Comparison of ENCODE assay signal across 24 mouse cellular contexts in genomic region chr4:59901810-59902209, GRCm38 (mm10). TPM values are rescaled to one million over a fixed set of nuclear protein-coding genes. Genes with fewer than 3 reads are reported as not detected.
DNase-seq lines count a peak whose midpoint lies in the region; ATAC-seq and TF ChIP-seq lines count a peak whose summit lies in the region.
"Had no signal": no experiment of that assay in that cellular context is flagged by ENCODE, and none has a peak within 500 bp of the region (broad histone marks: within the 10 kb centered on the region; RNA-seq: fewer than 3 reads in every experiment).

No protein-coding gene starts in this region.

- no peak for TF ChIP-seq EP300 in heart, adult 2 months (IDR thresholded peaks at IDR 0.05; ENCODE audit: insufficient read depth, low read depth, low read length)

- no peaks in the 10 kb centered on the region for H3K9me3 ChIP-seq in heart, embryonic 11.5 days (replicated peaks; ENCODE audit: control insufficient read depth, low read length)
- no peaks in the 10 kb centered on the region for H3K9me3 ChIP-seq in heart, embryonic 15.5 days (replicated peaks)
- no peaks in the 10 kb centered on the region for H3K9me3 ChIP-seq in lung, embryonic 16.5 days (ENCODE audit: control insufficient read depth, low read length)
- H3K9me3 ChIP-seq: forebrain, embryonic 13.5 days; hindbrain, embryonic 13.5 days had no signal

- no peaks in the 10 kb centered on the region for H3K27me3 ChIP-seq in heart, embryonic 11.5 days (ENCODE audit: control insufficient read depth, insufficient read depth, low read length)
- no peaks in the 10 kb centered on the region for H3K27me3 ChIP-seq in heart, adult 2 months (ENCODE audit: control insufficient read depth, insufficient read depth, low read length)
- no peaks in the 10 kb centered on the region for H3K27me3 ChIP-seq in heart, embryonic 15.5 days
- H3K27me3 ChIP-seq in lung, embryonic 16.5 days (ENCODE audit: control insufficient read depth, insufficient read depth, low read depth, low read length): no peaks in the 10 kb centered on the region
- H3K27me3 ChIP-seq: CH12.LX; forebrain, embryonic 13.5 days; hindbrain, embryonic 13.5 days; Patski had no signal

- TF ChIP-seq CTCF in heart, adult 2 months (IDR thresholded peaks at IDR 0.05): no peak

- 83% methylated on average over 6 of the region's 6 CpGs for WGBS in heart, embryonic 11.5 days (ENCODE audit: insufficient replicate concordance)
- 88% methylated on average over 6 of the region's 6 CpGs for WGBS in heart, adult 2 months
- 78% methylated on average over 6 of the region's 6 CpGs for WGBS in heart, embryonic 15.5 days
- WGBS in lung, embryonic 16.5 days: 61% methylated on average over 6 of the region's 6 CpGs

- no peak overlapping the region for H3K9ac ChIP-seq in heart, embryonic 11.5 days (ENCODE audit: low read depth, low read length)
- no peak overlapping the region for H3K9ac ChIP-seq in heart, adult 2 months (ENCODE audit: low read depth, low read length)
- no peak overlapping the region for H3K9ac ChIP-seq in heart, embryonic 15.5 days
- no peak overlapping the region for H3K9ac ChIP-seq in lung, embryonic 16.5 days (ENCODE audit: low read length)
- H3K9ac ChIP-seq: forebrain, embryonic 13.5 days; forebrain, postnatal 0 days; hindbrain, embryonic 13.5 days had no signal

- H3K36me3 ChIP-seq in heart, embryonic 11.5 days (ENCODE audit: control insufficient read depth, insufficient read depth, low read length): no peaks in the 10 kb centered on the region
- H3K36me3 ChIP-seq in heart, adult 2 months (ENCODE audit: control insufficient read depth, insufficient read depth, low read length): no peaks in the 10 kb centered on the region
- no peaks in the 10 kb centered on the region for H3K36me3 ChIP-seq in heart, embryonic 15.5 days
- H3K36me3 ChIP-seq in lung, embryonic 16.5 days (ENCODE audit: control insufficient read depth, insufficient read depth, low read length): 0 out of 2 replicates have a peak, but pooled peaks cover 4% of the 10 kb centered on the region

- H3K4me2 ChIP-seq in heart, embryonic 11.5 days: no peak overlapping the region
- H3K4me2 ChIP-seq in heart, embryonic 15.5 days: no peak overlapping the region
- no peak overlapping the region for H3K4me2 ChIP-seq in lung, embryonic 16.5 days (ENCODE audit: low read depth, low read length)
- H3K4me2 ChIP-seq: forebrain, embryonic 13.5 days; hindbrain, embryonic 13.5 days had no signal

- peaks cover 26% of the 10 kb centered on the region for H3K4me1 ChIP-seq in heart, embryonic 11.5 days (ENCODE audit: control insufficient read depth, insufficient read depth, low read length)
- H3K4me1 ChIP-seq in heart, adult 2 months (ENCODE audit: control insufficient read depth, insufficient read depth, low read length): peaks cover 6% of the 10 kb centered on the region; the same call in 1 of the 2 replicates
- H3K4me1 ChIP-seq in heart, embryonic 15.5 days (replicated peaks): peaks cover 48% of the 10 kb centered on the region
- H3K4me1 ChIP-seq in lung, embryonic 16.5 days (replicated peaks; ENCODE audit: control insufficient read depth, insufficient read depth, low read length): peaks cover 5% of the 10 kb centered on the region; the same call in 1 of the 2 replicates
- H3K4me1 ChIP-seq: forebrain, embryonic 13.5 days; hindbrain, embryonic 13.5 days had no signal

- intact Hi-C loops in heart, adult 2 months (cut with DNase I): no loop called here
- intact Hi-C loops in heart, postnatal 36 days (cut with DNase I): no loop called here

- ATAC-seq in heart, embryonic 11.5 days (replicated peaks; ENCODE audit: insufficient number of reproducible peaks, low FRiP score, low TSS enrichment): no peak
- no peak for ATAC-seq in heart, embryonic 15.5 days (replicated peaks; ENCODE audit: insufficient number of reproducible peaks, insufficient read depth, low FRiP score, low read depth)
- peak; percentile 62 for ATAC-seq in lung, embryonic 16.5 days (ENCODE audit: low read depth)
- ATAC-seq: activated CD4-positive, CD25-positive, alpha-beta regulatory T cell, adult 4 months; forebrain, embryonic 13.5 days; forebrain, postnatal 0 days; hindbrain, postnatal 0 days; Patski had no signal

- H3K27ac ChIP-seq in heart, embryonic 11.5 days (ENCODE audit: low read depth, low read length): 0 out of 2 replicates have a peak overlapping the region, but pooled peaks have one; percentile 42
- no peak overlapping the region for H3K27ac ChIP-seq in heart, adult 2 months
- peak overlapping the region; percentile 48; the same call in 1 of the 2 replicates for H3K27ac ChIP-seq in heart, embryonic 15.5 days
- no peak overlapping the region; the same call in 1 of the 2 replicates for H3K27ac ChIP-seq in lung, embryonic 16.5 days (ENCODE audit: low read length)
- H3K27ac ChIP-seq: forebrain, embryonic 13.5 days; hindbrain, embryonic 13.5 days; hindbrain, postnatal 0 days had no signal

- TF ChIP-seq POLR2A in heart, adult 2 months (IDR thresholded peaks at IDR 0.05; ENCODE audit: insufficient read depth, low read depth, low read length): no peak

- no peaks in the 10 kb centered on the region for H3K79me2 ChIP-seq in heart, adult 2 months (replicated peaks; ENCODE audit: control insufficient read depth, insufficient read depth, low read length)

- no peak overlapping the region for H3K4me3 ChIP-seq in heart, embryonic 11.5 days (ENCODE audit: low read depth, low read length)
- H3K4me3 ChIP-seq in heart, adult 2 months: no peak overlapping the region
- H3K4me3 ChIP-seq in heart, embryonic 15.5 days: no peak overlapping the region
- no peak overlapping the region for H3K4me3 ChIP-seq in lung, embryonic 16.5 days (ENCODE audit: low read length)
- H3K4me3 ChIP-seq: forebrain, embryonic 13.5 days; hindbrain, embryonic 13.5 days had no signal

- DNase-seq in heart, adult 2 months: no peak
- no peak for DNase-seq in heart, postnatal 36 days
- DNase-seq in lung, postnatal 14 days: no peak
- DNase-seq: adrenal gland, postnatal 14 days; cerebellum, adult 11-12 months; cerebellum, adult 9-10 months; forebrain, postnatal 0 days; gastrocnemius, postnatal 14 days; kidney, adult 11 months had no signal

RNA-seq across cellular contexts. Expression of gene Slc46a2, which starts 13.0 kb away (rescaled TPM):
- polyA plus RNA-seq in heart, embryonic 11.5 days (2014; fragmentation: Nextera tagmentation; extraction: Ambion mirVana): 0.13 and 0.39 TPM in 2 replicates
- under 1 TPM; 0.08 to 0.50 TPM for total RNA-seq in heart, adult 2 months (2021)
- 0.78 and 0.85 TPM in 2 replicates for polyA plus RNA-seq in heart, adult 2 months (2012; rRNA removed)
- polyA plus RNA-seq in heart, embryonic 15.5 days (2015; fragmentation: Nextera tagmentation; extraction: Ambion mirVana): 1.2 and 14.3 TPM in 2 replicates
- total RNA-seq in heart, postnatal 36 days (2021): under 1 TPM in 1 of 2 experiments, not detected in 1; 0.16 TPM
- polyA plus RNA-seq in lung, embryonic 16.5 days (2015; fragmentation: Nextera tagmentation; extraction: Ambion mirVana): 1.1 and 2.5 TPM in 2 replicates
- total RNA-seq: adrenal gland, adult 18-20 months; adrenal gland, postnatal 14 days; CH12.LX; forebrain, postnatal 0 days; gastrocnemius, adult 18-20 months; gastrocnemius, postnatal 14 days; hematopoietic stem cell, adult 5-6 weeks; hindbrain, postnatal 0 days had no signal
- polyA plus RNA-seq: cortical plate, adult 2 months; forebrain, embryonic 13.5 days; Patski had no signal

RNA-seq across cellular contexts. Expression of gene Mup4, which starts 58.7 kb away (rescaled TPM):
- polyA plus RNA-seq in heart, embryonic 11.5 days (2014; fragmentation: Nextera tagmentation; extraction: Ambion mirVana): not detected in 2 replicates
- not detected for total RNA-seq in heart, adult 2 months (2021)
- polyA plus RNA-seq in heart, adult 2 months (2012; rRNA removed): not detected in 2 replicates
- not detected in 2 replicates for polyA plus RNA-seq in heart, embryonic 15.5 days (2015; fragmentation: Nextera tagmentation; extraction: Ambion mirVana)
- total RNA-seq in heart, postnatal 36 days (2021): not detected
- polyA plus RNA-seq in lung, embryonic 16.5 days (2015; fragmentation: Nextera tagmentation; extraction: Ambion mirVana): not detected in 2 replicates
- total RNA-seq: adrenal gland, adult 18-20 months; adrenal gland, postnatal 14 days; CH12.LX; forebrain, postnatal 0 days; gastrocnemius, adult 18-20 months; gastrocnemius, postnatal 14 days; hematopoietic stem cell, adult 5-6 weeks; hindbrain, postnatal 0 days had no signal
- polyA plus RNA-seq: activated CD4-positive, CD25-positive, alpha-beta regulatory T cell, adult 4 months; cortical plate, adult 2 months; embryonic facial prominence, embryonic 14.5 days; forebrain, embryonic 13.5 days; forebrain, postnatal 0 days; hindbrain, embryonic 13.5 days; hindbrain, postnatal 0 days; intestine, embryonic 14.5 days; Patski had no signal

Comparison
In these comparisons a context has a peak if more than half of its experiments do, and no peak if none do; other contexts are left out.
1. H3K27ac ChIP-seq: peak in heart, embryonic 11.5 days (single experiment) and heart, embryonic 15.5 days (single experiment); none in heart, adult 2 months (single experiment) and lung, embryonic 16.5 days (single experiment).